Mouse (Mus musculus) urinary bladder, adult 18-20 months (tissue): ENCODE data around the gene Foxf2.

Source experiments
- DNase-seq, 2 experiments: peaks; one replicate each; pipeline ENCODE4 v3.0.0; 2022; ENCODE audit warnings: low spot score in 2 of 2, mixed read lengths in 2 of 2

Gene Foxf2

DNA sequence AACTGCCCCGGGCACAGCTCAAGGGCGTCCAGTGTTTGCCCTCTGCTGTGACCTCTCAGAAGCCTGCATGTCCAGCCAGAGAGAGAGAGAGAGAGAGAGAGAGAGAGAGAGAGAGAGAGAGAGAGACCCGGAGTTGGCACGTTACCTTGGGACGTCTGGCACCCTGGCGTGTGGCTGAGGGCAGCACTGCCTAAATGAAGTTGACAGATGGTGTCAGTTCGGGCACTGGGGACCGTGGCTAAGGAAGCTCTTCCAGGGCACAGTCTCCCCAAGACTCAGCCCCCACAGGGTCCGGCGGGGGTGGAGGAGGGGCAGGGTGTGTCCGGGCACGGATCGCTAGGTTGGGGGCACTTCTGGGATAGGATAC lies 667 bp upstream of the Foxf2 start:
- no peak for DNase-seq

DNA sequence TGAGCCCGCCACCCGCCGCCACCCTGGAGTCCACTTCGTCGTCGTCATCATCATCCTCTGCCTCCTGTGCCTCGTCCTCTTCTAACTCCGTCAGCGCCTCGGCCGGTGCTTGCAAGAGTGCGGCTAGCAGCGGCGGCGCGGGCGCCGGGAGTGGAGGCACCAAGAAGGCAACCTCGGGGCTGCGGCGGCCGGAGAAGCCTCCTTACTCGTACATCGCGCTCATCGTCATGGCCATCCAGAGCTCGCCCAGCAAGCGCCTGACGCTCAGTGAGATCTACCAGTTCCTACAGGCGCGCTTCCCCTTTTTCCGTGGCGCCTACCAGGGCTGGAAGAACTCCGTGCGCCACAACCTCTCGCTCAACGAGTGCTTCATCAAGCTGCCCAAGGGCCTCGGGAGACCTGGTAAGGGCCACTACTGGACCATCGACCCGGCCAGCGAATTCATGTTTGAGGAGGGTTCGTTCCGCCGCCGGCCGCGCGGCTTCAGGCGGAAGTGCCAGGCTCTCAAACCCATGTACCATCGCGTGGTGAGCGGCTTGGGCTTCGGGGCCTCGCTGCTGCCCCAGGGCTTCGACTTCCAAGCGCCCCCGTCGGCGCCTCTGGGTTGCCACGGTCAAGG lies 676 bp downstream of the Foxf2 start:
- DNase-seq, result peak in 1 of 2 experiments; percentile 45

DNA sequence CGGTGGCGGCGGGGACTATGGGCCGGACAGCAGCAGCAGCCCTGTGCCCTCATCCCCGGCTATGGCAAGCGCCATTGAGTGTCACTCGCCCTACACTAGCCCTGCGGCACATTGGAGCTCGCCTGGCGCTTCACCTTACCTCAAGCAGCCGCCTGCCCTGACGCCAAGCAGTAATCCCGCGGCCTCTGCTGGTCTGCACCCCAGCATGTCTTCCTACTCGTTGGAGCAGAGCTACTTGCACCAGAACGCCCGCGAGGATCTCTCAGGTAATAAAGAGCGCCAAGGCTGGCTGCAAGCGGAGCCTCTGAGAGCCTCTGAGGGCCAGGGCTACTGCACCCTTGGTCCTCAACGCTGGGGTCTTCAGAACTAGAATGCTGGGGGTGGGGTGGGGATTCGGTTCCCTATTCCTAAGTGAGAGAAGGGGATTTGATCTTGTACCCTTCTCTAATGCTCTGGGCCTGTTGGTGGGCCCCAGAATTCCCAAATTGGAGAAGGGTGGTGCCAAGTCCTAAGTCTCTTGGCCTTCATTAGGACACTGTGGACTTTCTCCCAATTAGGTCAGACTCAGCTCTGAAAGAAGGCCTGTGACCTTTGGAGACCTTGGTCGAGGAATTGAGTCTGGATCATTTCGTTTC lies 1.5 kb downstream of the Foxf2 start:
- DNase-seq, result no peak

DNA sequence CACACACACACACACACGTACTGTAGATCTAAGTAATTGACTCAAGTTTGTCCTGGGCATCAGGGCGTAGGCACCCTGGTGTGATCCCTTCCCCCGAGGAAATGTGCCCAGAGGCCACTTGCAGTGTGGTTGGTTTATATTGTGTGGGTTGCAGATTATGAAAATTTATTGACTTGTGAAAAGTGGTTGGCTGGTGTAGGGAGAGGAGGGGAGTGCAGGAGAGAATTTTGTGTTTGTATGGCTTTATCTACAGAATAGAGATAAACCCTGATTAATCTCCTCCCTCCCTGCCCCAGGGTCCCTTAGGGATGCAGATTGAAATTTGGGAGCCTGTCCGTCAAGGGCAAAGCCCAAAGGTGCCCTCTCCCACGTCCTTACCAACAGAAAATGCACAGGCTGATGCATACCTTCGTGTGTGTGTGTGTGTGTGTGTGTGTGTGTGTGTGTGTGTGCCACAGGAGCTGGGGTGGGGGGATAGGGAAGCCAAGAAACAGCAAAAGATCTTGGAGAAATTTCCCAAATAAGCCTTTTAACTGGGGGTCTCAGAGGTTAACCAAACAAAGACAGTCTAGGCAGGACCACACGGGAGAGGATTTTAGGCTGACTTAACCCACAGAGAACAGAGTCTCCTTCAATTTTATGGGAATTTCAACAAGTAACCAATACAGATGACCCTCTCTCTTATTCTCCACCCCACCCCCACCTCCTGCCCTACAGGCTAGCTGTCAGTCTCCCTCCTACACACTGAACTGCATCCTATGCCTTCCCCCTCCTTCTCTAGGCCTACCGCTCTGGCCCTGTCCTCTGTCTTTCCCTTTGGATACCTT lies 2.5 kb downstream of the Foxf2 start:
- DNase-seq, result no peak

DNA sequence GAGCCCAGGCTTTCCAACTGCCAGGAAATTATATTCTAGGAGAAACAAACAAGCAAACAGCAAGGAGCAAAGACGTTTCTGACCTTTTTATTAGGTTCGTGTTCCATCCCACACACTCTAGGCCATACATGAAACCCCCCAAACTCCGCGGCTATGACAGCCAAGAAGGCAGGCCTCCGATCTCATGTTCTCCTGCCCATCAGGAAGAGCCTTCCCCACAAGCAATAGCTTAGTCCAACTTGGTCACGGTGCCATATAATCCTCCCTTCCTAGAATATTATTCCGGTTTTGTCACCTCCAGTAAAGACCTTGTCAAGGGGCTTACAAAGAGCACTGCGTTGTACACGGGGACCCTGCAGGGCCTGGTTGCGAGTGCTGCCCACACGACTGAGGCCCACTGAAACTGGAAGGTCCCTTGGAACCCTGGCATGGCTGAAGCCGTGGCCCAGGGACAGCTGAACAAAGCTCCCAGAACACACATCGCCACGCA lies 3.1 kb downstream of the Foxf2 start:
- no peak for DNase-seq

DNA sequence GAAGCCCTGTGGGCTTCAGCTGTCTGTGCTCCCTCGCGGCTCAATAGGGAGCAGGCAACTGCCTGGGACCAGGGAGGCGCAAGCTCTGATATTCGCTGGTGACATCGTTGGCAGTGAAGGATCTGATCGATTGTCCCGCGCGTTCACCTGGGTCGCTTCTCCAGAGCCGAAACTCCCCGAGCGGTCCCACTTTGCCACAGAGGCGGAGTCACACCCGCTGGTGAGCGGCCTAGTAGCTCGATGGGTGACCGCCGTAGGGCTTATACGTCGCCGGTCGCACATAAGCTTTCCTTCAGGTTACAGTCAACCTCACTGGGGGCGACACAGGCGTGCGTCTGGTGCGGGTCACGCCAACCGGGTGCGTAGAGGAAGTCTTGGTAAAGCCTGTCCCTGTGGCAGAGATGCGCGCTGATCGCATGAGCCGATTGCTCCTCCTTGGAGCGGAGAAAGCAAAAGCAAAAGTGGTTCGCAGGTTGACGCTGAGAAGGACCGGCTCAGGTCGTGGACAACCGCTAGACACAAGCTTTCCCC lies 3.8 kb downstream of the Foxf2 start:
- peak in 1 of 2 experiments; percentile 71 for DNase-seq

DNA sequence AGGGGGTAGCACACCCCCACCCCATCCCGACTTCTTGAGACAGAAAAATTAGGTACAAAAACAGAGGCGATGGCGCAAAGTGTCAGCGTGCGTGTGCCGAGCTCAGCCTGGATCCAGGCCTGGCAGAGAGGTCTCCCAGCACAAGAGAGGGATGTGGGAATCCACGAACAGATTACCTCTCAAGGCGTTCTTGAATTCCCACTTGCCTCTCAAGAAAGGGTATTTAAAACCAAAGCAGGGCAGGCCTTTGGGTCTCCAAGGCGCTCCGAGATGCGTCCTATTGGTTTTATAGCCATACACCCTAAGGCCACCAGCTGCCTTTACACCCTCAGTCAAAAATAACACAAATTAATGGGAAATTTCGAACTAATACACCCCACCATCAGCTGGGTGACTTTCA lies 4.4 kb downstream of the Foxf2 start:
- DNase-seq, result no peak

DNA sequence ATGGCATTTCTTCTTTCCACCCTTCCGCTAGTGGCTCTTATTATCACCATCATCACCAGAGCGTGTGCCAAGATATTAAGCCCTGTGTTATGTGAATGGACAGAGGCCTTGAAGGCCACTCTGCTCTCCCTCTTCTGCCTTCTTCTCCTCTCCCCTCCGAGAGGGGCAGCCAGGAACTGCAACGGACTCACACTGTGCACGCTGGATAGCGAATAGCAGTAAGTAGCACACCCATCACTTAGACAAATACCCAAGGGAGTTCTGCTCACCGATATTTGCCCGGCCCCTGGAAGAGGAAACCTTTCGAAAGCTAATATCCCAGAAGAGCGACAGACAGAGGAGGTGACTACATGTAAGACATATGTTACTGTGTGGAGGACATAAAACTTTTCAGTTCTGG lies 4.9 kb downstream of the Foxf2 start:
- DNase-seq, result no peak

DNA sequence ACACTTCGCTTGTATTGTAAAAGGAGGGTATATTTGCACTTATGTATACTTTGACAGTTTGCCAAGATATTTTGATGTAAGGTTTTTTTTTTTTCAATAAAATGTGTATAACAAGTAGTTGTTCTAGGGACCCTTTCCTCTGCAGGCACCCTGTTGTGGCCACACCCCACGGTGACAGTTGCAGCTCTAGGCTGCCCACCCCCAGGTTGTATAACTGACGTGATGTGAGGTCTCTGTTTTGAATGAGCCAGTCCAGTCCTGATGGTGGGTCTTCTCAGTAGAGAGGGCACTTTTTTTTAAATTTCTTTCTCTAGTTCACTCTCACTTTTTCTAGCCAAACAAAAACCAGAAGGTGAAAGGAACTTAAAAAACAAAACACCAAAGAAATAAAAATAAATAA lies 5.7 kb downstream of the Foxf2 start:
- DNase-seq, result no peak

DNA sequence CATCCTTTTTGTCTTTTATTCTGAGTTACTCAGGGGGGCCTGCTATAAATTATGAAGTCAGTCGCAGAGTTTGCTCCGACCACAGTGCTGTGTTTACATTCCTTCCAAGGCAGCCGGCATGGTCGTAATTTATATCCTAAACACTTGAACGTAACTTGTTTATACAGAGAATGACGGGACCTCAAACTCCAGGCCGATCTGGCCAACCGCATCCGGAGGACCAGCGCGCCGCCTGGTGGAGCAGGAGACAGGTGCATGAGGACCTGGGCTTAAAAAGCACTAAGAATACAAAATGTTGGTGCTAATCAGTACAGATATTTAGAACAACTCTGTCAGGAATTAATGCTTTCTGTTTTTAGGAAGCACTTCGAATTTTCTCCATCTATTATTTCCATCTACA lies 6.8 kb downstream of the Foxf2 start:
- DNase-seq, result peak; percentile 66 to 74

DNA sequence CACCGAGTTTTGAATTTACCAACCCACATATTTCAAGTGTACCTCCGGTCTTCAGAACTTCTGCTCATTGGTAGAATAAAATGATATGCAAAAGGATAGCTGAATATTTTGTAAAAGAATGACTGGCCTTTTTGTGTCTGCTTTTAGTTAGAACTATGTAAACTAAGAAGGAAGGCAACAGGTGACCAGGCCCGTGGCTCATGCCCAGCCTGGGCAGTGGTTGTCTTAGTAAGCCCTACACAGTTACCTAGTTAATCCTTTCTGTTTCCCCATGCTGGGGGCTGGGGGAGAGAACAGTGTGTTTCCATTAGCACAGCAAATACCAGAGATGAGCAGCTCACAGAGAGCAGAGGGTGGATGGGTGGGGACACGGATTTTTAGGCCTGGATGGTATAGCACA lies 7.6 kb downstream of the Foxf2 start:
- DNase-seq, result no peak

DNA sequence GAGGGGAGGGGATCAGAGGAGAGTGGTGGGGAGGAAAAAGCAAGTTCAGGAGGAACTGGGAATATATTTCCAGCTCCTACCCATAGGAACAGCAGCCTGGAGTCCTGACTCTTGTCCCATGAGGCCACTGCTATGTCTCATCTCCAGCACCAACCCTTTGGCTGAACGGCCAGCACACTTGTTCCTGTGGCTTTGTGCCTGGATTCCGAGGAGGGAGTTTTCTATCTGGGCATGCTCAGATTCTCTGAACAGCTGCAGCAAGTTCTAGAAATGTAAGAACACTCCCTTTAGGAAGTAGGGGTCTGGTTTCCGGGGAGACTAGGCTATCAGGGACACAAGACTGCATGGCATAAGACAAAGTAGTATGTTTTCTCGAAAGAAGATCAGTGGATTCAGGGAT lies 9.9 kb downstream of the Foxf2 start:
- DNase-seq, result no peak

DNA sequence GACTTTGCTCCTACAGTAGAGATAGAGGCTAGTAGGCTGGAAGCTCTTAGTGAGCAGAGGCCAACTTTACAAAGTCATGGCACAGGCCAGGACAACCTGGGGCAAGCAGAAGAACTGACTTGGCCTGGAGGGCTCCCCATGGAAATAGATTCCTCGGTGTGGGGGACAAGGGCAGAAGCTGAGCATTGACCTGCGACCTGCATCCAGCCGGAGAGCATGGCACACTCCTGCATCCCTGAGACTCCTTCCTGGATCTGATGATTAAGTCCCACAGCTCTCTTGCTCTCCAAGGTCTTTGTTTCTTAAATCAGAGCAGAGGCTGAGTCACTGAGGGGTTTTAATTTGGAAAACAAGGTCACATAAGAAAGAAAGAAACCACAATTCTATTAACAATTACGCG lies 15.9 kb downstream of the Foxf2 start:
- DNase-seq, result no peak

DNA sequence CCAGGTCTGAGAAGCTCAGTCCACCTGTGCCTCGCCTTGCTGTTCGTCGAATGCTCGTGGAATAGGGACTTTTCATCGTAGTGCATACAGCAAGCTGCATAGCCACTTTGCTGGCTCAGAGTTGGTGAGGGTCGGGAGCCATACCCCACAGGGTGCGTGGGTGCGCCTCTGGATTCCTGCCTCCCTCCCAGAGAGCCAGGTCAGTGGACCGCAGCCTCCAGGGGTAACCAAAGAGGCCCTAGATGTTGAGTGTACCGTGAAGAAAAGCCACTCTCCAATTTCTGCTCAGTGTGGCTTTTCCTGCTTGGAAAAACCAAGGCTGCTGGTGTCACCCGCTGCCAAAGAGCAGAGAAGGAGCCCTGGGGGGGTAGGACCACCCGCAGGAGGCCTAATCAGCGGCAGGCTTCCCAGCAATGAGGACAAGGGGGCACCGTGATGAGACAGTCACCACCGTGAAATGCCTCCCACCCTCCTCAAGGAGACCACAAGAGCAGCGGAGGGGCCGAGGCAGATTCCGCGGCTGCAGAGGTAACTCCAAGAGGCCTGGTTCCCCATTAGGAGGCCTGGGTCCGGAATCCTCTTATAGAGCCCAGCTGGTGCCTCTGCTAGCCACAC lies 26.6 kb downstream of the Foxf2 start:
- no peak for DNase-seq

DNA sequence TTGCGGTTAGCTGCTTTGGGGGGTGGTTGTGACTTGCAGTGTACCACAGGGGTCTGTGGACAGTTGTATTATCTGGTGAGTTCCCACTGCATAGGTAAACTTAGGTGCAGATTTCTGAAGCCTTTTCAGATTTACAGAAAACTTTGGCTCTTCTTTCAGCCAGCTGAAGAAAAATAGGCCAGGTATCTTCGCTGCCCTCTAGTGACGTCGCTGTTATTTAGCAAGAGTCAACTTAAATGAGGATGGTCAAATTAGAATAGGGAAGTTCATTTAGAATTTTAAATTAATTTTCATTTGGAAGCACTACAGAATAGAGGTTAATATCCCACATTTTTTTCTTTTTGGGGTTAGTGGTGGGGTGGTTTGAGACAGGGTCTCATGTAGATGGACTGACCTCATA lies 30.6 kb downstream of the Foxf2 start:
- DNase-seq, result no peak

DNA sequence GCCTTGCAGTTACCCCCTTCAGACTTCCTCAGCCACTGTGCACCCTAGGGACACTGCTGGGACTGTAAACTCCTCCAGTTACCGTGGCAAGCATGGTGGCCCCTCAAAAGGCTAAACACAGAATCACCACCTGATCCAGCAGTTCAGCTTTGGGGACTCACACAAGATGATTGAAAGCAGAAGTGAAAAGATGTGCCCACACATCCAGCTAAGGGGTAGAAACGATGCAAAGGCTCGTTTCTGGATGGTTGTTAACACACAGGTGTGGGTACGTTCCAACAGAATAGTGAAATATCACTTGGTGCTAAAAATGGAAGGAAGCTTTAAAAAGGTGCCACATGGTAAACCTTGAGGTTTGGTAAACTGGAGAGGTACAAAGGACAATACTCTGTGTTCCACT lies 32.6 kb downstream of the Foxf2 start:
- no peak for DNase-seq

DNA sequence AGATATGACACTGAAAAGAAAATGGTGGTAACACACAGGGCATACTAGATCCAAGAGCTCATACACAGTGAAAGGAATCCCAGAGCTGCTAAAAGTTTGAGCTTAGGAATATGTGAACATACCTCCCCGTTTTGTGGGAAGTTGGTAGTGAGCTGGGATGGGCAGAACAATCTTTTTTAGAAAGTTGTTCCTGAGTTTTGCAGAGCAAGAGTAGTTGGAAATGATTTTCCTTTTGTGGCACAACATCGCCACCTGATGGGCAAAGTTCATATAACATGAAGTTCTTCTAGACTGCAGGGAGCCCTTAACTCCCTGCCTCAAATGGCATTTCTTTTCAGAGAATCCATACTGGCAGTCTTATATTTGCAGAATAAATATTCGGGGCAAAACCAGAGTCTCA lies 33.3 kb downstream of the Foxf2 start:
- peak; percentile 10 to 43 for DNase-seq

DNA sequence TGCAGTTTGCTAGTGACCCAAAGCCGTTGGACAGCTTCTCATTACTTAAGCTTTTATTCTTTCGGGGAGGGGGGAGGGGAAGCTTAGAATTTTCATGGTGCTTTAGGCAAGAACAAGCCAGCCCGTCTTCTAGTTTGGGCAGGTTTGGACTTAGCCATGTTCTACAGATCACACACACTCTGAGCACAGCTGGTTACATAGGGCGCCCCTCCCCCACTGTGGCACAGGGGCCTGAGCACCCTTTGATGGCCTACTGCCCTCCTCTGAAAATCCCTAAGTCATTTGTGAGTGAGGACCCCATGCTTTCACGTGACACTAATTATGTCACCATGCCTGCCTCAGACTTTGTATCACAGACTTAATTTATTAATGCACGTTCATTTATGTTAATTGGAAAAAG lies 35.6 kb downstream of the Foxf2 start:
- DNase-seq, result no peak

DNA sequence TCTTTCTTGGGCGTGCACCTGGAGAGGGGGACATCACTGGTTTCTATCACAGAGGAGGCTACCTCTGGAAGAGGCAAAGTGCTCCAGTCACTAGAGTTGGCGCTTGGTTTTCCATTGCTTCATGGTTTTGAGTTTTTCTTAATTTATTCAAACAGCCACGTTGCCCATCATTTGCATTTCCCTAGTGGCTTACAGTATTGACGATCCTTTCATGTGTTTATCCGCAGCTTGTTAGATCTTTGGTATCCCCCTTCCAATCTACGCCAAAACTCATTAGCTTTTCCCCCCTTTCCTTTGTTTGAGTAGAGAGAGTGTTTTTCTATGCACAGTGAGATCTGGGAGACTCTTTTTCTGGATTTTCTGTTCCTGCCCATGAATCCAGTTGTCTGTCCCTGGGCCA lies 39.8 kb downstream of the Foxf2 start:
- DNase-seq, result no peak

DNA sequence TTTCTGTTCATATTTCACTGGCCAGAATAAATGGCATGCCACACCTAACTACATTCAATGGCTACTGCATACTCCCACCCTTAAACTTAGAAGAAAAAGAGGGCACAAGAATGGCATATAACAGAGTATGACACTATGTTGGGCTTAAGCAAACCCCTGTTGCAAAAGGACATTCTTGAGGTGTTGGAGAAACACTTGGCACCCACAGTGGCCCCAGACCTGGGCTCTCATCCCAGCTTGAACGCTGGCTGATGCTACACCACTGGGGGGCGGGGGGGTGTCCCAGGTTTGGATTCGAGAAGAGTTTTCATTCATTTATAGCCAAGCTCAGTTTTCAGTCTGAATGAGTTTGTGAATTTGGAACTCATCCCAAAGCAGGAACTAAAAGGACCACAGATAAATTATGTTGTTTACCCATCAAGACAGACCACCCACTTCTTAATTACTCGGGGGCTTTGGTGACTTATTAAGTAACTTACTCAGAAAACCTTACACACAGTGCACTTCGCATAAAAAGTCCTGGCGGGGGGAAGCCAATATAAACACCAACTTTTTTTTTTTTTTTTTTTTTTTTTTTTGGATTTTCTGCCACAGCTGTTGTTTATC lies 42.4 kb downstream of the Foxf2 start:
- DNase-seq, result no peak

DNA sequence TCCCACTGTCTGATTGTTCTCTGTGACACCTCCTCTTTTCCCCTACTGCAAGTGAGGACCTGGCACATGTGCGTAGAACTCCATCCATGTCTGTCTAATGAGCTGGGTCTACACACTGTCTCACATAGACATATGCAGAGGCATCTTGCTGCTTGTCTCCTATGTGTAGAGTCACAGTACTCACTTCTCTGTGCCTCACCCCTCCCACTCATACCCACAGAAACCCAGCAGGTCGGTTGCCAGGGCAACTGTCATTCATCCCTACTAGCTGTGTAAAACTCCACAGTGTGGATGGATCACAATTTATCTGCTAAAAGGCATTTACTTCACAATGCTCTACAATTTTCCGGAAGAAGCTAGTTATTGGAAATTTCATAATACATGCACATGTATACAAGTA lies 46.5 kb downstream of the Foxf2 start:
- no peak for DNase-seq
